Mouse (Mus musculus): ENCODE results near the gene S1pr2. TPM values are rescaled to one million over a fixed set of nuclear protein-coding genes. Genes with fewer than 3 reads are reported as not detected.

The S1pr2 gene
- total RNA-seq, 2 experiments from 2014 or later, result 3.2 to 4.4 TPM

DNA sequence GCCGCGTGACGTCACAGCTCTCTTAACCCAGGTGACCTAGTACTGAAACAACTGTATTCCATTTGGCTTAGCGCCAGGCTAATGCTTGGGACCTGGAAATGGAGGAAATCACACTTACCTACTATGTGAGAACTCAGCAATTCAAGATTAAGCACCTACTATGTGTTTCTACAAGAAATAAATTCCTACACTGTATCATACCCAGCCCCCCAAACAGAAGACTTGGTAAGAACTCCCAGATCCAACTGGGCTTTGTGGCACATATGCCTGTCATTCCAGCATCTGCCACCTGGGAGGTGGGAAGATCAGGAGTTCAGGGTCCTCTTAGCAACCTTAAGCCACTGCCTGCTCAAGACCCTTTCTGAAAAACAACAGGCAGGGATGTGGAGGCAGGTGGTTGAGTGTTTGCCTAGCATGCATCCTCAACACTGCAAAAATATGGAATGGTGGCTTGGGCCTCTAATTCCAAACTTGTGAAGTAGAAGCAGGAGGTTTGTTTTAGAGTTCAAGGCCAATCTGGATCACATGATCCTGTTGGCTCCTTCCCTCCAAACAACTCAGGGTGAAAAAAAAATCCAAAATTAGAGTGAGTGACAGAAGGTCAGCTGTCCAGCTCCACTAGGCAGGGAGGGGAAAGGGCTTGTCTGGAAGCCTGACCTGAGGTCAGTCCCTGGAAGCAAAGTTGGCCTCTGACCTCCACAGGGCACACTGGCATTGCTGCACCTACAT lies 544 bp upstream of the S1pr2 start:
- DNase-seq (ENCODE audit: extremely low spot score in 1 of 2, low spot score in 2 of 2), result no peak
- intact Hi-C loops (cut with DNase I), result no loop called here
- H3K27ac ChIP-seq, result no peak overlapping the region
- peak overlapping the region; percentile 83 for H3K4me3 ChIP-seq
- no peak; the same call in 1 of the 2 replicates for TF ChIP-seq CTCF (IDR thresholded peaks at IDR 0.05)

DNA sequence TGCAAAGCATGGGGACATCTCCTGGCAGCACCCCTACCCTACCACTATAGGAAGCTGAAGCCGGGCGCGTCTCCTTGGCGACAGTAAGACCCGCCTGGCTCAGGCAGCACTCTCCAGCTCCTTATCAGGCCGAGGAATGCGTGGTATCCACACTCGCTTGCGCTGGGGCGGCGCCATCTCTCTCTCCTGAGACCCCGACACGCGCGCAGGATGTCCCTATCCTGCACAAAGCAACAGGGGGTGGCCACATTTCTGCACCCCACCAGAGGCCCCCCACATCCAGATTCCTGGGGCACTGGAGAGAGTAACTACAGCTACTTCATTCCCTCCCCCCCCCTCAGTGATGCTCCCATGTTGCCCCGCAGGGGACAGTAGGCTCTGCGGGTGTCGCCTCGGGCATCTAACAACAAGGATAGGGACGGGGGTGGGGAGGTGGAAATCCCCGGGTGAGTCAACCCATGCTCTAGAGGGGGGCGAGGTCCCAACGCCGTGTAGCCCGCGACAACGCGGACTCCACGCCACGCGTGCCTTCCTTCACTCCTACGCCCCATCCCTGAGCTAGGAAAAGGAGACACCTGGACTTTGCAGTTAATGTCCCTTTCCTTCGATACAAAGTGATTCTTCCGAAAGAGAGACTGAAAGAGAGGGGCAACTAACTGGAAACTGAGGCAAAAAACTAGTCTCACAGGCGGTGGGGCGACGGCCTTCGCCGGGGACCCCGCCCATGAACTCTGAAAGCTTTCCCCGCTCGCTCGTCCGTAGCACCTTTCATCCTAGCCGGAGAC lies 958 bp downstream of the S1pr2 start:
- H3K27ac ChIP-seq, result peak overlapping the region; percentile 24; the same call in 1 of the 2 replicates
- intact Hi-C loops (cut with DNase I), result no loop called here
- peak in 1 of 2 experiments; percentile 38 for DNase-seq (ENCODE audit: extremely low spot score in 1 of 2, low spot score in 2 of 2)
- peak overlapping the region; percentile 83 for H3K4me3 ChIP-seq
- no peak for TF ChIP-seq CTCF (IDR thresholded peaks at IDR 0.05)

GRCm38 (mm10) chr9:20973682-20974075 lies 2.9 kb downstream of the S1pr2 start:
- Histone ChIP-seq H3K27ac (no peak overlapping the region), H3K4me3 (no peak overlapping the region)
- DNase-seq (ENCODE audit: extremely low spot score in 1 of 2, low spot score in 2 of 2), result no peak
- intact Hi-C loops (cut with DNase I), result no loop called here
- no peak for TF ChIP-seq CTCF (IDR thresholded peaks at IDR 0.05)

- intact Hi-C loops (cut with DNase I), result no loop called here
- DNase-seq (ENCODE audit: extremely low spot score in 1 of 2, low spot score in 2 of 2), result no peak
- TF ChIP-seq CTCF (IDR thresholded peaks at IDR 0.05), result no peak
- Histone ChIP-seq H3K27ac (peak overlapping the region; percentile 85), H3K4me3 (no peak overlapping the region)
Measured at GRCm38 (mm10) chr9:20973001-20973681, 3.4 kb downstream of the S1pr2 start.

DNA sequence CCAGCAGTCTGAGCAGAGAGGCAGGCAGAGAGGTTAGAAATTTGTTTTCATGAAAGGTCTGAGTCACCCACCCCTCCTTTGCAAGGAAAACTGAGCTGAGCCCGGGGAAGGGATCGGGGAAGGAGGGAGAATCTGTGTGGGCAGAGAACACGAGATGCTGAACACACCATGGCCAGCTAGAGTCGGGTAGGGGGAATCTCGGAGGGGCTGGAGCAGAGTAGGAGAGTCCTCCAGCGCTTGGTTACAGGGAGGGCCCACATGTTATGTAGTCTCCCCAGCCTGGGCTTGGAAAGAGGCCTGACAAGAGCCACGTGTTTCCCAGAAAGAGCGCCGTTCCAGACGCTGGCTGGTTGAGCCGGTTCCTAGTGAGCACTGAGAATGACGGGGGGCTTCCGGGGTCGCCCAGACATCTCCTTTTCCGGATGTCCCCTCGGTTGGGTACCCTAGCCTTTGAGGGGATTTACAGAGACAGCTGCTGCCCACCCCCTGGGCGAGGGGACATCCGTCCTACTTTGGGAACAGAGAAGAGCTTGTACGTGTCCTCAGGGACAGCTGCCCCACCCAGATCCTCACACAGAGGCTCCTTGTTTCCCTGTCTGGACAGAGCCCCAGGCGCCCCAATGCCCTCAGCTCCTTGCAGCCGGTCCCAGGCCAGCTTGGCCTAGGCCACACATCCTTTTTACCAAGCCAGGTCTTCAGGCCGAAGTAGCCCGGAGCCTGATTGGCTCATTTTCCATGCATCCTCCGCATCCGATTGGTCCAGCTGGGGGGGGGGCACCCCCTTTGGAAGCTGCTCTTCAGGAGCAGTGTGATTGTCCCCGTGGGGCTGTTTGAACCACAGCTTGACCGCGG lies 4.2 kb downstream of the S1pr2 start:
- peak overlapping the region; percentile 85 for H3K27ac ChIP-seq
- peak overlapping the region; percentile 25 for H3K4me3 ChIP-seq
- DNase-seq (ENCODE audit: extremely low spot score in 1 of 2, low spot score in 2 of 2), result peak; percentile 47 to 48
- no peak for TF ChIP-seq CTCF (IDR thresholded peaks at IDR 0.05)
- intact Hi-C loops (cut with DNase I), result no loop called here

DNA sequence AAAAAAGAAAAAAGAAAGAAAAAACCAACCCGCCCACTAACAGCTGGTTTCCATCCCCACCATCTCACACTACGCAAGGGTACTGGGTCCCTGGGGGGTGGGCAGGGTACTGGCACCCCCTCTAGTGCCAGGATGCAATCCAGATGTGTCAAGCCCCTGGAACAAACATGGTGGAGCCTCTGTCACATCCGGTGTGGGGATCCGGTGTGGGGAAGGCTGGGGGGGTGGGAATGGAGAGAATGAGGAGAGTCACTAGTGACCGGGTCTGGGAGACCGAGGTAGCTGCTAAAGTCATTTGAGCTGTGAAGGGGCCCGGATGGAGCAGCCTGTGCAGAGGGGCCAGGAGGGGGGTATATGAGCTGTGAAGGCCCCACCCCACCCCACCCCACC lies 4.8 kb downstream of the S1pr2 start:
- Histone ChIP-seq H3K27ac (peak overlapping the region; percentile 85), H3K4me3 (no peak overlapping the region)
- no peak for TF ChIP-seq CTCF (IDR thresholded peaks at IDR 0.05)
- intact Hi-C loops (cut with DNase I), result no loop called here
- DNase-seq (ENCODE audit: extremely low spot score in 1 of 2, low spot score in 2 of 2), result peak in 1 of 2 experiments; percentile 15

DNA sequence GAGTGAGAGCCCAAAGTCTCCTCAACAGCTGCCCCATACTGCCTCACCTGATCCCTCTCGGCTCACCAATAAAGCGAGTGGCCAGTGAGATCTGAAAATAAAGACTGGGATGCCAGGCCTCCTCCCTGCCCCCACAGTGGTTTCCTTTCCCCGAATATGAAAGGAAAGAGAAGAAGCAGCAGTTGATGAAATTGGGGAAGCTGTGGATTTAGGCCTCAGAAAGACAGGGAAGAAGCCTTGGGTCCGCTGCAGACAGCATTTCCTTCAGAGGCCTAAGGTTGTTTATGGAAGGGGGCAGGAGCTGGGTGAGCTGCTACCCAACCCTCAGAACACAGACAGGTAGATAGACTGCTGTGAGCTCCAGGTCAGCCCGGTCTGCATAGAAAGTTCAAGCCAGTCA lies 9.8 kb downstream of the S1pr2 start:
- DNase-seq (ENCODE audit: extremely low spot score in 1 of 2, low spot score in 2 of 2), result no peak
- no peak for TF ChIP-seq CTCF (IDR thresholded peaks at IDR 0.05)
- H3K27ac ChIP-seq, result no peak overlapping the region
- intact Hi-C loops (cut with DNase I), result no loop called here
- no peak overlapping the region for H3K4me3 ChIP-seq

GRCm38 (mm10) chr9:20966008-20966407 lies 10.6 kb downstream of the S1pr2 start:
- DNase-seq (ENCODE audit: extremely low spot score in 1 of 2, low spot score in 2 of 2), result no peak
- TF ChIP-seq CTCF (IDR thresholded peaks at IDR 0.05), result no peak
- intact Hi-C loops (cut with DNase I), result no loop called here
- Histone ChIP-seq H3K4me3 (no peak overlapping the region), H3K27ac (no peak overlapping the region)

DNA sequence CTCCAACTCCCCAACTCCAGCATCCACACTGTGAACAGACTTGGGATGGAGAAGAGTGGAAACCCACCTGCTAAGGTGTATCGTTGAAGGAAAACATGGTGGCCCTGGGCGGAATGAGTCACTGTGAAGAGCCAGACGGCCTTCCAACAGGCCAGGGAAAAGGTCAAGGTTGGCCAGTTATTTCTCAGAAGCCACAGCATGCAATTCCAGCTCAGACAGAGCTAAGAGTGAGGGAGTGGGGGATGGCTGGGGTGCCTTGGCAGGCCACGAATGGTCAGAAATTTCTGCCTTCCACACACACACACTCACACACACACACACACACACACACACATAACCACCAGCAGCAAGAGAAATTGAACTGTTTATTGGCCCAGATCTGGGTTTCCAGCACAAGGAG lies 11.0 kb downstream of the S1pr2 start:
- no peak for TF ChIP-seq CTCF (IDR thresholded peaks at IDR 0.05)
- H3K4me3 ChIP-seq, result no peak overlapping the region
- no peak overlapping the region for H3K27ac ChIP-seq
- DNase-seq (ENCODE audit: extremely low spot score in 1 of 2, low spot score in 2 of 2), result no peak
- intact Hi-C loops (cut with DNase I), result no loop called here

DNA sequence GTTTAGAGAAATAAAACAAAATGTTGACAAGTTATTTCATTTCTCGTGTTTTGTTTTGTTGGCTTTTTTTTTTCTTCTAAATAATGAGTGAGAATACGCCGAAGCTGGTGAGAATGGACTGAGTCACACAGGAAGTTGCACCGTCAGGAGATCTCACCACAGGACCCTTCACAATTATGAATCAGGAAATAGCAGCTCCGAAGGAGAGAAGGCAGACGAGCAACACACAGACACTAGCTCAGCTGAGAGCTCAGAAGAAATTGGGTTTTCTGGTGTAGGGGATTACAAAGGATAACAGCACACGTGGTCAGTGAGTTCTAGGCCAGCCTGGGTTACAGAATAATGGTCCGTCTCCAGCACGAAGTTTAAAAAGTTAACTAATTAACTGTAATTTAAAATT lies 15.0 kb downstream of the S1pr2 start:
- DNase-seq (ENCODE audit: extremely low spot score in 1 of 2, low spot score in 2 of 2), result no peak
- TF ChIP-seq CTCF (IDR thresholded peaks at IDR 0.05), result no peak
- intact Hi-C loops (cut with DNase I), result no loop called here
- Histone ChIP-seq H3K4me3 (no peak overlapping the region), H3K27ac (no peak overlapping the region)

- intact Hi-C loops (cut with DNase I), result no loop called here
- DNase-seq (ENCODE audit: extremely low spot score in 1 of 2, low spot score in 2 of 2), result no peak
- H3K27ac ChIP-seq, result no peak within 1 kb of the TSS
- no peak within 1 kb of the TSS for H3K4me3 ChIP-seq
- no peak for TF ChIP-seq CTCF (IDR thresholded peaks at IDR 0.05)
Measured at GRCm38 (mm10) chr9:20959430-20959938, 17.1 kb downstream of the S1pr2 start, which contains the start of gene Dnmt1. Gene Dnmt1 (minus strand): TSS chr9:20959888.
